Mouse (Mus musculus): ENCODE data around the gene Ccdc153. TPM values are rescaled to one million over a fixed set of nuclear protein-coding genes. Genes with fewer than 3 reads are reported as not detected.

Ccdc153 gene
- polyA plus RNA-seq (2012; ENCODE audit: insufficient read depth, insufficient read length, low replicate concordance, missing spikeins), result not detected in 2 replicates

- no peak for TF ChIP-seq CTCF (IDR thresholded peaks at IDR 0.05; ENCODE audit: insufficient read depth, low read depth, low read length)
- no peak for TF ChIP-seq POLR2A (IDR thresholded peaks at IDR 0.05; ENCODE audit: insufficient read depth, low read depth, low read length)
- Histone ChIP-seq H3K4me1 (ENCODE audit: control insufficient read depth, insufficient read depth, low read length) (no peaks in the 10 kb centered on the region), H3K27ac (ENCODE audit: insufficient read depth, low read depth, low read length) (no peak within 1 kb of the TSS), H3K4me3 (ENCODE audit: insufficient read depth, low read depth, low read length) (no peak within 1 kb of the TSS)
- 58% methylated on average over 2 of the region's 2 CpGs for WGBS
Measured at GRCm38 (mm10) chr9:44240399-44240798, at the start of gene Ccdc153. Gene Ccdc153 (plus strand): TSS chr9:44240676.

DNA sequence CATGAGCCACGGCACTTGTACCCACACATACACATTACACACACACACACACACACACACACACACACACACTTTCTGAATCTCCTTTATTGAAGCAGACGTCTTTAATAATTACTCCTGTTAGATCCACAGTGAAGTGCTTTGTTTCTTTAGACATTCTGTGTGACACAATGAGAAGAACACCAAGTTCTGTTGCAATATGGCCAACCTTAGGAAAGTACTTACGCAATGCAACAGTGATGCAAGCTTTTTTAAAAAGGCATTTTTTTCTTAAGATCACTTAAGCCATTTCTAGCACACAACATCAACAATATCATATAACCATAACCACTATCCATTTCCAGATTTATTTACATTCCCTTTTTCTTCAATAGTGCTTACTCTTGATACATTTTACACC, 49.3 kb upstream of the Ccdc153 start:
- TF ChIP-seq CTCF (IDR thresholded peaks at IDR 0.05; ENCODE audit: insufficient read depth, low read depth, low read length) (no peak), POLR2A (IDR thresholded peaks at IDR 0.05; ENCODE audit: insufficient read depth, low read depth, low read length) (no peak)
- WGBS, result 54% methylated on average over 3 of the region's 3 CpGs
- Histone ChIP-seq H3K4me3 (ENCODE audit: insufficient read depth, low read depth, low read length) (no peak overlapping the region), H3K27ac (ENCODE audit: insufficient read depth, low read depth, low read length) (no peak overlapping the region), H3K4me1 (ENCODE audit: control insufficient read depth, insufficient read depth, low read length) (peaks cover 3% of the 10 kb centered on the region)

GRCm38 (mm10) chr9:44192312-44192711, 48.2 kb upstream of the Ccdc153 start:
- H3K4me3 ChIP-seq (ENCODE audit: insufficient read depth, low read depth, low read length), result no peak overlapping the region
- 88% methylated on average over 3 of the region's 3 CpGs for WGBS
- no peak for TF ChIP-seq POLR2A (IDR thresholded peaks at IDR 0.05; ENCODE audit: insufficient read depth, low read depth, low read length)
- TF ChIP-seq CTCF (IDR thresholded peaks at IDR 0.05; ENCODE audit: insufficient read depth, low read depth, low read length), result no peak

DNA sequence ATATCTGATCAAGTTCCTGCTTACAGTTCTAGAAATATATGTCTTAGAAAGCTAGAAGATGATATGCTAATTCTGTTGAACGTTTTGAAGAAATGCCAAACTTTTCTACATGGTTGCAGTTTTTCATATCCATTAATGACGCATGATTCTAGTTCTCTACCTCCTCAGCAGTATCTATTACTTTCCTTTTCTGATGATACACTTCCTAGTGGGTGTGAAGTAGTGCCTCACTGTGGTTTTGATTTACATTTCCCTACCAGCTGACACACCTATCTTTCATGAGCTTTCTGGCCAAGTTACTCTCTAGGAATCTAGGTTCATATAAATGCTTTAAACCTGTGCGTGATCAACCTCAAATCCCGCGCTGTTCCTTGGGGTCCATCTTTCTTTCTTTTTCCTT, 47.7 kb upstream of the Ccdc153 start:
- Histone ChIP-seq H3K27ac (ENCODE audit: insufficient read depth, low read depth, low read length) (no peak overlapping the region), H3K4me1 (ENCODE audit: control insufficient read depth, insufficient read depth, low read length) (no peaks in the 10 kb centered on the region), H3K4me3 (ENCODE audit: insufficient read depth, low read depth, low read length) (no peak overlapping the region)
- TF ChIP-seq CTCF (IDR thresholded peaks at IDR 0.05; ENCODE audit: insufficient read depth, low read depth, low read length), result no peak
- TF ChIP-seq POLR2A (IDR thresholded peaks at IDR 0.05; ENCODE audit: insufficient read depth, low read depth, low read length), result no peak
- 90% methylated on average over 5 of the region's 5 CpGs for WGBS

More at GRCm38 (mm10) chr9:44192312-44192711, 48.2 kb upstream of the Ccdc153 start:
- Histone ChIP-seq H3K4me1 (ENCODE audit: control insufficient read depth, insufficient read depth, low read length) (peaks cover 3% of the 10 kb centered on the region), H3K27ac (ENCODE audit: insufficient read depth, low read depth, low read length) (no peak overlapping the region)

DNA sequence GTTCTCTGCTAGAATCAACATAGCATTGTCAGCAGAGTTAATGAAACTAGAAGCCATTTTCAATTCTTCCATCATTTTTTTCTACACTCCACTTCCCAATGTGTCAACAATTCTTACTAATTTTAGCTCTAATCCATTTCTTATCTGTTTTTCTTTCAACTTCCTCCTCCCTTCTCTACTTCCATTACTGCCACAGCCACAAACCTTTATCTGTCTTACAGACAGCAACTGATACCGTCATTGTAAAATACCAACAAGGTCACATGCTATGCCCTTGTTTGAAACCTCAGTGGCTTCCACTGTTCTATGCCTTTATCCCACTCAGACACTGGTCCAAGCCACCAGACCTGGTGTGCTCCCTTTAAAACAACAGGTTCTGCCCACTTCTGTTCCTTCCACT, 46.5 kb upstream of the Ccdc153 start:
- TF ChIP-seq POLR2A (IDR thresholded peaks at IDR 0.05; ENCODE audit: insufficient read depth, low read depth, low read length) (no peak), CTCF (IDR thresholded peaks at IDR 0.05; ENCODE audit: insufficient read depth, low read depth, low read length) (no peak)
- no peaks in the 10 kb centered on the region for H3K4me1 ChIP-seq (ENCODE audit: control insufficient read depth, insufficient read depth, low read length)
- H3K4me3 ChIP-seq (ENCODE audit: insufficient read depth, low read depth, low read length), result no peak overlapping the region
- 93% methylated on average over 1 of the region's 1 CpGs for WGBS
- no peak overlapping the region for H3K27ac ChIP-seq (ENCODE audit: insufficient read depth, low read depth, low read length)

DNA sequence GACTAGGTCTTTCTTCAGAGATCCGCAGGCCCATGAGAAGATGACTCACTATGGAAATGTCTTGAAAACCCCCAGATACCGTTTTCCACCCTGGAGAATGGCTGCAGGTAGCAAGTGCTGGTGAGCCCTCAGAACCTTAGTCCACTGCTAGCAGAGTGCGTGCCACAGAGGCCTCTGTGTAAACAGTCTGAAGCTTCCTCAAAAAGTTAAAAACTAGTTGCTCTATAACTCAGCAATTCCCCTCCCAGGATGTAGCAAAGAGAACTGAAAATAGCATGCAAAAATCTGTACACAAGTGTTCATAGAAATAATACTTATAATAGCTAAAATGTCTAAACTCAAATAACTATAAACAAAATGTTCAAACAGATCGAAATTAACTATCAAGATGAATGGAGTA, 44.1 kb upstream of the Ccdc153 start:
- Histone ChIP-seq H3K27ac (ENCODE audit: insufficient read depth, low read depth, low read length) (no peak overlapping the region), H3K4me3 (ENCODE audit: insufficient read depth, low read depth, low read length) (no peak overlapping the region), H3K4me1 (ENCODE audit: control insufficient read depth, insufficient read depth, low read length) (no peaks in the 10 kb centered on the region)
- WGBS, result 80% methylated on average over 4 of the region's 4 CpGs
- TF ChIP-seq CTCF (IDR thresholded peaks at IDR 0.05; ENCODE audit: insufficient read depth, low read depth, low read length) (no peak), POLR2A (IDR thresholded peaks at IDR 0.05; ENCODE audit: insufficient read depth, low read depth, low read length) (no peak)

GRCm38 (mm10) chr9:44199166-44199565, 41.3 kb upstream of the Ccdc153 start:
- TF ChIP-seq POLR2A (IDR thresholded peaks at IDR 0.05; ENCODE audit: insufficient read depth, low read depth, low read length), result no peak
- Histone ChIP-seq H3K4me1 (ENCODE audit: control insufficient read depth, insufficient read depth, low read length) (no peaks in the 10 kb centered on the region), H3K4me3 (ENCODE audit: insufficient read depth, low read depth, low read length) (no peak overlapping the region), H3K27ac (ENCODE audit: insufficient read depth, low read depth, low read length) (no peak overlapping the region)
- WGBS, result 60% methylated on average over 3 of the region's 3 CpGs

DNA sequence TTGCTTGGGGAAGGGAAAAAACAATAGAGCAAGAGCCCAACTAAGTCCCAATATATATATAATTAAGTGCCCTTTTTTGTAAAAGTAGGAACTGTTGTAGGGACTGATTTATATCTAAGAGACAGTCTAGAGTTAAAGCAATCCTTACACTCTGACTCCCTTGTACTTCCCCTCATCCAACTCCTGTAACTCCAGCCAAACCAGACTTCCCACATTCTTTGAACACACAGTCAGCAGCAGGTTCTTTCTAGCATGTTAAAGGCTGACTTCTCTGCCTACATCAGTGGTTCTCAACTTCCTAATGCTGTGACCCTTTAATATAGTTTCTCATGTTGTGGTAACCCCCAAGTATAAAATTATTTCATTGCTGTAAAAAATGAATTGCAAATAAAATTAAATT, 40.9 kb upstream of the Ccdc153 start:
- Histone ChIP-seq H3K4me1 (ENCODE audit: control insufficient read depth, insufficient read depth, low read length) (no peaks in the 10 kb centered on the region), H3K27ac (ENCODE audit: insufficient read depth, low read depth, low read length) (no peak overlapping the region), H3K4me3 (ENCODE audit: insufficient read depth, low read depth, low read length) (no peak overlapping the region)
- TF ChIP-seq CTCF (IDR thresholded peaks at IDR 0.05; ENCODE audit: insufficient read depth, low read depth, low read length) (no peak), POLR2A (IDR thresholded peaks at IDR 0.05; ENCODE audit: insufficient read depth, low read depth, low read length) (no peak)

DNA sequence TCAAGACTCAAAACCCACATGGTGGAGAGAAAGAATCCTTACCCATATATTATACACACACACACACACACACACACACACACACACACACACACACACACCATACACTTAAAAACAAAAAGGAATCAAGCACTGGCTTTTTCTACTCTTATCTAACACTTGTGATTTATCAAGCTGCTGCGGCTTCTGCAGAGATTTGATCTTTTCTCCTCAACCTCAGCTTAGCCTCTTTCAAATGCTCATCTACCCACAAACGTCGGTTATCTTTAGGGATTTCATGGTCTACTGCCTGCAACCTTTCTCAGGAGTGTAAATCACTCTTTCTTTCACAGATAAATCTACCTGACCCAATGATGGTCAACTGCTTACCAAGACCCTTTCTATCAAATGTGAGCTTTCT, 40.0 kb upstream of the Ccdc153 start:
- Histone ChIP-seq H3K4me1 (ENCODE audit: control insufficient read depth, insufficient read depth, low read length) (no peaks in the 10 kb centered on the region), H3K4me3 (ENCODE audit: insufficient read depth, low read depth, low read length) (no peak overlapping the region), H3K27ac (ENCODE audit: insufficient read depth, low read depth, low read length) (no peak overlapping the region)
- WGBS, result 87% methylated on average over 3 of the region's 3 CpGs
- no peak for TF ChIP-seq POLR2A (IDR thresholded peaks at IDR 0.05; ENCODE audit: insufficient read depth, low read depth, low read length)
- TF ChIP-seq CTCF (IDR thresholded peaks at IDR 0.05; ENCODE audit: insufficient read depth, low read depth, low read length), result no peak

GRCm38 (mm10) chr9:44207840-44208239, 32.6 kb upstream of the Ccdc153 start:
- 95% methylated on average over 2 of the region's 2 CpGs for WGBS
- TF ChIP-seq CTCF (IDR thresholded peaks at IDR 0.05; ENCODE audit: insufficient read depth, low read depth, low read length), result no peak
- TF ChIP-seq POLR2A (IDR thresholded peaks at IDR 0.05; ENCODE audit: insufficient read depth, low read depth, low read length), result no peak

More at GRCm38 (mm10) chr9:44207840-44208239, 32.6 kb upstream of the Ccdc153 start:
- Histone ChIP-seq H3K4me1 (ENCODE audit: control insufficient read depth, insufficient read depth, low read length) (no peaks in the 10 kb centered on the region), H3K27ac (ENCODE audit: insufficient read depth, low read depth, low read length) (no peak overlapping the region), H3K4me3 (ENCODE audit: insufficient read depth, low read depth, low read length) (no peak overlapping the region)
